Mouse (Mus musculus) liver, embryonic 14.5 days (tissue): ENCODE data around the gene Tmem184a. TPM values are rescaled to one million over a fixed set of nuclear protein-coding genes. Genes with fewer than 3 reads are reported as not detected.
A peak's percentile ranks its signal among the peaks of the same experiment; 100 is the strongest.

Experiments
- ATAC-seq: fragments of 200-750 bp; cut with Nextera tagmentation; 2 replicates; pipeline ENCODE4 v1.8.0; 2017; ENCODE audit warnings: moderate number of reproducible peaks, mild to moderate bottlenecking, moderate library complexity; ENCODE audit not compliant: insufficient read depth
- DNase-seq, 3 experiments: peaks; one replicate each; pipeline ENCODE4 v3.0.0-alpha.2; 2012 to 2013; ENCODE audit warnings: low read depth in 3 of 3, low spot score in 3 of 3
- H3K27ac ChIP-seq: fragments of 300-500 bp; sonication (generic); 2 replicates; pipeline ENCODE4 v1.5.1; 2014; ENCODE audit warnings: moderate library complexity, mild to moderate bottlenecking, control low read depth, inconsistent platforms
- H3K27me3 ChIP-seq: fragments of 300-500 bp; sonication (generic); 2 replicates; pipeline ENCODE4 v1.6.1; 2014; ENCODE audit warnings: mild to moderate bottlenecking, low read length, moderate library complexity; ENCODE audit not compliant: control insufficient read depth, insufficient read depth
- H3K36me3 ChIP-seq: fragments of 300-500 bp; sonication (generic); replicated peaks from 2 replicates; pipeline ENCODE4 v1.6.1; 2014; ENCODE audit warnings: low read depth; ENCODE audit not compliant: control insufficient read depth, insufficient read depth
- H3K4me1 ChIP-seq, 2 experiments: fragments of 200-500 bp in 1 of 2; fragments of 300-500 bp in 1 of 2; sonication (generic) in 1 of 2; replicated peaks; 2 replicates each; pipeline ENCODE4 v1.6.1; 2012 to 2014; ENCODE audit warnings: antibody characterized with exemption in 1 of 2, inconsistent platforms in 1 of 2, low read length in 1 of 2; ENCODE audit not compliant: control insufficient read depth in 2 of 2, insufficient read depth in 2 of 2
- H3K4me2 ChIP-seq: fragments of 300-500 bp; sonication (generic); 2 replicates; pipeline ENCODE4 v1.6.1; 2014; ENCODE audit warnings: low read depth, mild to moderate bottlenecking, control low read depth, moderate library complexity
- H3K4me3 ChIP-seq, 2 experiments: fragments of 200-500 bp in 1 of 2; fragments of 300-500 bp in 1 of 2; sonication (generic) in 1 of 2; 2 replicates each; pipeline ENCODE4 v1.5.1; 2012 to 2014; ENCODE audit warnings: low read depth in 2 of 2, low read length in 2 of 2, mild to moderate bottlenecking in 2 of 2, control low read depth in 1 of 2, inconsistent platforms in 1 of 2, moderate library complexity in 1 of 2; ENCODE audit not compliant: insufficient read depth in 1 of 2
- H3K9ac ChIP-seq: fragments of 300-500 bp; sonication (generic); replicated peaks from 2 replicates; pipeline ENCODE4 v1.6.1; 2014; ENCODE audit warnings: mild to moderate bottlenecking, control low read depth, moderate library complexity
- H3K9me3 ChIP-seq: fragments of 300-500 bp; sonication (generic); 2 replicates; pipeline ENCODE4 v1.6.1; 2016; ENCODE audit warnings: low read length, mixed read lengths; ENCODE audit not compliant: control insufficient read depth
- CTCF ChIP-seq: IDR thresholded peaks from 2 replicates; pipeline ENCODE4 v1.5.1; 2016; ENCODE audit warnings: antibody characterized with exemption, low read depth, control low read depth
- EP300 ChIP-seq: IDR thresholded peaks from 2 replicates; pipeline ENCODE4 v1.6.1; 2016; ENCODE audit warnings: antibody characterized with exemption, low read depth
- WGBS: fragments of 180-500 bp; shearing (Covaris S2); extraction: QIAGEN DNeasy Blood & Tissue Kit; methylation state at CpG from one replicate; pipeline ENCODE4 v1.1.7; 2014; ENCODE audit not compliant: insufficient replicate concordance; 5-methylcytosine and 5-hydroxymethylcytosine counted together
- polyA plus RNA-seq, 2 experiments: library from polyadenylated mRNA; depleted of rRNA in 1 of 2; stranded (reverse) in 1 of 2; unstranded in 1 of 2; fragments of >200 nt; fragmentation: Nextera tagmentation in 1 of 2; extraction: Ambion mirVana in 1 of 2; gene quantifications; 2 replicates each; pipeline versions ENCODE4 v1.2.1 to v1.2.3; 2012 to 2014

The Tmem184a gene
- polyA plus RNA-seq, 2 experiments, result 0.75 to 1.2 TPM

DNA sequence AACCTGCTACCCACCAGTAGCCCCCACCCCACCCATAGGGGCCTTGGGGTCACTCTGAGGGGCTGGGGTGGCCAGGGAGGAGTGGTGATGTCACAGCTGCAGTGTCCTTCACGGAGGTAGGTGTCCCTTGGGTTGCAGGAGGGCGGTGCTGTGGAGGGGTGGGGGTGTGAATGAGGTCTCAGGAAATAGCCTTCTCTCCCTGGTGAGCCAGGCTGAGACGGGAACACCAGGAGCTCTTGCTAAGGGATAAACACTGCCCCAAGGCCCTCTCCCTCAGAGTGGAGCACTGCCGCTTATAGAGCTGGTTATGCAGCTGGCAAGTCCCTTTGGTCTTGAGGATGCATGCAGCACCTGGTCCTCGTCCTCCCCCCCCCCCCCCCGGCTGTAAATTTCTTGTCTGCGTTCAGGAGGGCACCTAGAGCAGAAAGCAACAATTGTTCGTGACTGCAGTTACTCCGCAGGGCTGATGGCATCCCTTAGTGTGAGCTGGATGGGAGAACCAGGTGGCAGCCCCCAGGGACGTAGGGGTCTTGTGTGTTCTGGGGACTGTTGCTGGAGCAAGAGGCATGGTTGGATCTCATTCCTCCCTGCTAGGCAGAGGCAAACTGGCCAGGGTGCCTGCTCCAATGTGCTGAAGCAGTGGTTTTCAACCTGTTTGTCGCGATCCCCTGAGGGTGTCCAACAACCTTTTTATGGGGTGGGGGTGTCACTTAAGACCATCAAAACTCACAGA lies 21.4 kb downstream of the Tmem184a start:
- peaks cover 35 to 49% of the 10 kb centered on the region in 2 experiments for H3K4me1 ChIP-seq
- H3K9me3 ChIP-seq, result no peaks in the 10 kb centered on the region
- no peak for ATAC-seq
- TF ChIP-seq EP300, result no peak
- TF ChIP-seq CTCF, result no peak
- no peak overlapping the region for H3K9ac ChIP-seq
- H3K4me3 ChIP-seq, result no peak overlapping the region
- WGBS, result 81% methylated on average over 12 of the region's 12 CpGs
- no peak overlapping the region for H3K4me2 ChIP-seq
- no peak for DNase-seq
- peaks cover 68% of the 10 kb centered on the region for H3K36me3 ChIP-seq
- no peak overlapping the region for H3K27ac ChIP-seq
- no peaks in the 10 kb centered on the region for H3K27me3 ChIP-seq

DNA sequence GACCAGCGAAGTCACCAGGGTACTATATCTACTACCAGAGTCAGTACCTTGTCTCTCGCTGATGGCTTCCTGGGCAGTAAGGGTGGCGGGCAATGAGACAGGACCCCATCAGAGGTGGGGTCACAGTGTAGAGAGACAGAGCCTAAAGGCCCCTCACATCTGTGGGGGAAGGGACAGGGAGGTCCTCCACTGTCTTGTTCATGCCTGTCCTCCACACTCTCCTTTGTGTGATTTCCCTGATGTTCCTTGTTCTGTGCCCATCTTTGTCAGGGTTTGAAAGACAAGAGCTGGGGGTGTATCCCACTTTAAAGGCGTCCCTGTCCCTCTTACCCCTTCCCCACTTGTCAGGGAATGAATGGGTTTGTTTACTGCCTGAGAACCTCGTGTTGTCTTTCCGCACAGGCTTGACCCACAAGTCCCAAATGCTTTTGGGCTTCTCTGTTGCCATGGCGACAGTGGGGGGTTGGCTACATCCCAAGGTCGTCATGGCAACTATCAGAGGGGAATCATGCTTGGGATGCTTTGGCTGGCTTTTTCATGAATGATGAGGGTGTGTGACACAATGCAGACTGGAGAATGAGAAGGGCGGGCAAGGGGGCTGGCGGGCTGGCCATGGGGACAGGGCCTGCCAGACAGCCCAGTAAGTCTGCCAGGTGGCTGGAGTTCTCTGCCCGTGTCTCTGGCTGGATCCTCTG lies 22.1 kb downstream of the Tmem184a start:
- H3K27ac ChIP-seq, result no peak overlapping the region
- no peak for TF ChIP-seq EP300
- TF ChIP-seq CTCF, result no peak
- peaks cover 33 to 49% of the 10 kb centered on the region in 2 experiments for H3K4me1 ChIP-seq
- 73% methylated on average over 11 of the region's 11 CpGs for WGBS
- H3K36me3 ChIP-seq, result peaks cover 64% of the 10 kb centered on the region
- no peaks in the 10 kb centered on the region for H3K9me3 ChIP-seq
- no peak overlapping the region for H3K4me2 ChIP-seq
- H3K4me3 ChIP-seq, result no peak overlapping the region
- ATAC-seq (no peak), DNase-seq (no peak)
- H3K27me3 ChIP-seq, result no peaks in the 10 kb centered on the region
- H3K9ac ChIP-seq, result no peak overlapping the region

DNA sequence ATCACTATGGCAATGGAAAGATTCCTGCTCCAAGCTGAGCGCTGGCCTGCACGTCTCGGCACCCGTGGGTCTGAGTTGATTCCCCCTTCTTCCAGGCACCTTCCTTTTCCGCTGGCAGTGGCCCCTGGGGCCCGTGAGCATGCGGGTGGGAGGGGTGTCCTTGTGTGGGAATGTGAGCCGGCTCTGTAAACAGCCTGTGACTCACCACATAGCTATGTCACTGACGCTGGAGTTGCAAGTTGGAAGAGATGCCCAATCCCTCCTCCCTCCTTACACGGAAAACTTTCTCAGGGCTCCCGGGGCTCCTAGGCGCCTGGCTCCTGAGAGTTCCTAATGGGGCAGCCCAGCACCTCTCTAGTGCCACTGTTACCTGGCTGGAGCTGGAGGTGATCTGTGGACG lies 22.8 kb downstream of the Tmem184a start:
- Histone ChIP-seq H3K9me3 (no peaks in the 10 kb centered on the region), H3K4me1 (peaks cover 29 to 48% of the 10 kb centered on the region in 2 experiments), H3K4me2 (peak overlapping the region; percentile 28; the same call in 1 of the 2 replicates), H3K9ac (no peak overlapping the region), H3K36me3 (peaks cover 56% of the 10 kb centered on the region), H3K27ac (no peak overlapping the region; the same call in 1 of the 2 replicates), H3K4me3 (no peak overlapping the region), H3K27me3 (no peaks in the 10 kb centered on the region)
- WGBS, result 58% methylated on average over 13 of the region's 13 CpGs
- ATAC-seq (no peak), DNase-seq (no peak)
- no peak for TF ChIP-seq EP300
- no peak for TF ChIP-seq CTCF

DNA sequence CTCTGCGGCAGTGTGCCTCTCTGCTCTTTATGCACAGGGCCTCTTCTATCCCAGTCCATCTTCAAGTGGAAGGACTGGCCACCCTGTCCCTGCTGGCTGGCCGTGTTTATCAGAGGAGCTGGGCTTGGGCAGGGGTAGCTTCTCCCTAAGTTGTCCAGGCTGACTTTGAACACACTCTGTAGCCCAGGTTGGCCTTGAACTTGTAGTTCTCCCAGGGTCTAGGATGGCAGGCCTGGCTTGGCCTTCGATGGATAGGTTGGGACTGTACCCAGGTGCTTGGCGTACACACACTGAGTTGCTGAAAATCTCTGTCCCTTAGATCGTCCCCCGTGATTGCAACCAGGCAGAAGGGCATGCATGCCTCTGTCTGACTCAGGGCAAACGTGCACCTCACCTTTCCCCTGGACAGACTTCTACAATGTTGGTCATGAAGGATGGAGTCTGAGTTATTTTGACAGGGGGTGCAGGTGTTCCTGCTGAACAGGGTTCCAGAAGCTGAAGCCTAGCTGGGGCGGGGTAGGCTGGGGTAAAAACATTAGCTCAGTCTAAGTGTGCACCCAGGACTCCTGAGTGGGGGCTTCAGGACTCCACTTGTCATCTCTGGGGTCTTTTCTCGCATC lies 23.6 kb downstream of the Tmem184a start:
- no peak overlapping the region for H3K9ac ChIP-seq
- peaks cover 29 to 48% of the 10 kb centered on the region in 2 experiments for H3K4me1 ChIP-seq
- H3K27ac ChIP-seq, result peak overlapping the region; percentile 39
- 76% methylated on average over 9 of the region's 9 CpGs for WGBS
- peaks cover 48% of the 10 kb centered on the region for H3K36me3 ChIP-seq
- DNase-seq, result no peak
- H3K9me3 ChIP-seq, result no peaks in the 10 kb centered on the region
- H3K4me3 ChIP-seq, result no peak overlapping the region
- TF ChIP-seq CTCF (no peak), EP300 (no peak)
- no peak for ATAC-seq
- H3K4me2 ChIP-seq, result peak overlapping the region; percentile 95
- H3K27me3 ChIP-seq, result no peaks in the 10 kb centered on the region

DNA sequence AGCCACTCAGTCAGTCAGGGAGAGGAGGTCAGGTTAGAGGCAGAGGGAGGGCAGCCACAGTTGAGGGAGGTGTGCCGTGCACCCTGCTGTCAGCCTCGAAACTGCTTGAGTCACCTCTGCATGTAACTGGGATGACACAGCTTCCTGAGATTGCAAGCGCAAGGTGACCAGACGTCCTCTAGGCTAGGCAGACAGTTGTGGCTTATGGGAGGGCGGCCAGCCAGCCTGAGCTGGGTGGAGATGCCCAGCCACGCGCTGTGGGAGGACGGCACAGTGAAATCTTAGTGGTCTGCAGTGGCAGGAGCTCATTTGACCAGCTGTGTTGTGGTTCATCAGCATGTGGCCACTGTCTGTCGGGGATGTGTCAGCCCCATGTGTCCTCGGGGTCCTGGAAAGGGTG lies 24.8 kb downstream of the Tmem184a start:
- H3K36me3 ChIP-seq, result peaks cover 37% of the 10 kb centered on the region
- TF ChIP-seq EP300 (no peak), CTCF (peak; percentile 32)
- ATAC-seq, result peak; percentile 41
- peaks cover 34 to 54% of the 10 kb centered on the region in 2 experiments for H3K4me1 ChIP-seq
- no peak for DNase-seq
- peak overlapping the region; percentile 93 for H3K27ac ChIP-seq
- WGBS, result 27% methylated on average over 10 of the region's 10 CpGs
- H3K27me3 ChIP-seq, result no peaks in the 10 kb centered on the region
- no peaks in the 10 kb centered on the region for H3K9me3 ChIP-seq
- H3K9ac ChIP-seq, result peak overlapping the region; percentile 82
- H3K4me2 ChIP-seq, result peak overlapping the region; percentile 95
- peak overlapping the region; percentile 72 to 77; a peak in 3 of 4 replicates for H3K4me3 ChIP-seq
